Mouse (Mus musculus): ENCODE measurements around the gene Lrrfip2.

DNA sequence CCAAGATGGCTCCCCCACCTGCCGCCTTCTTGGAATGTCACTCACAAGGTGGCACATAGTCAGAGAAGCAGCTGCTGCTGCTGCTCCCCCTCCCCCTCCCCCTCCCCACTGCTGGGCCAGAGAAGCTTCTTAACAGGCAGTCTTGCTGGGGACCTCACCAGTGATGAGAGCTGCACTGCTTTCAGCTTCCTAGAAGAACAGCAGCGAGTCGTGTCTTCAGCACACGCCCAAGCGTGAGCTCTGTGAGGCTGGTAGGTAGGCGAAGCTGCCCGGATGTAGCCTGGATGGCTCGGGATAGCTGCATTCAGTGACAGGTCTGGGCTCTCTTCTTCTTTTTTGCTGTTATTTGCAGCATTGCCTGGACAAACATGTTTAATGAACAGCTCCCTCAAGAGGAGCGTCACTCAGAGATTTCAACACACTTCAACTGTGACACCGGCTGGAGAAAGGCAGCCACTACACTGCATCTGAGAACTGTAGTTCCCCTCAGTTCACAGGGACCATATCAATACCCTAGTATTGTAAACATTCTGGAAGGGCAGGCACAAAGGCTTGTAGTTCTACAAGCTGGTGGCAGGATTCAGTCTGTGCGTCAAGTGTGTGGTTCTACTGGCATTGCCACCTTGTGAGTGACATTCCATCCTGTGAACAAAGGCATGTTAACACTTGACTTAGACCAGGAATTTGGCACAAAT is 38.5 kb downstream of the Lrrfip2 start:
- TF ChIP-seq GATA1 (IDR thresholded peaks at IDR 0.05; ENCODE audit: low read length) (no peak), TAL1 (IDR thresholded peaks at IDR 0.05; ENCODE audit: low read length) (no peak)
